Mouse (Mus musculus): ENCODE data around the gene Gm43191. TPM values are rescaled to one million over a fixed set of nuclear protein-coding genes. Genes with fewer than 3 reads are reported as not detected.
A peak's percentile ranks its signal among the peaks of the same experiment; 100 is the strongest.

Gene Gm43191
- polyA plus RNA-seq, 1 experiment from 2014 or later: not detected

GRCm38 (mm10) chr3:116618855-116619254, 62.2 kb downstream of the Gm43191 start:
- Histone ChIP-seq H3K27me3 (no peaks in the 10 kb centered on the region), H3K9me3 (no peaks in the 10 kb centered on the region), H3K4me2 (no peak overlapping the region), H3K9ac (replicated peaks) (no peak overlapping the region), H3K4me1 (replicated peaks) (no peaks in the 10 kb centered on the region), H3K27ac (no peak overlapping the region), H3K36me3 (peaks cover 78% of the 10 kb centered on the region), H3K4me3 (replicated peaks) (no peak overlapping the region)
- 90% methylated on average over 6 of the region's 6 CpGs for WGBS
- ATAC-seq (ENCODE audit: insufficient number of reproducible peaks, insufficient read depth, low FRiP score, low TSS enrichment, low read depth): no peak

- WGBS: 91% methylated on average over 8 of the region's 8 CpGs
- no peak overlapping the region for H3K9ac ChIP-seq (replicated peaks)
Measured at GRCm38 (mm10) chr3:116615318-116616068, 65.6 kb downstream of the Gm43191 start.

DNA sequence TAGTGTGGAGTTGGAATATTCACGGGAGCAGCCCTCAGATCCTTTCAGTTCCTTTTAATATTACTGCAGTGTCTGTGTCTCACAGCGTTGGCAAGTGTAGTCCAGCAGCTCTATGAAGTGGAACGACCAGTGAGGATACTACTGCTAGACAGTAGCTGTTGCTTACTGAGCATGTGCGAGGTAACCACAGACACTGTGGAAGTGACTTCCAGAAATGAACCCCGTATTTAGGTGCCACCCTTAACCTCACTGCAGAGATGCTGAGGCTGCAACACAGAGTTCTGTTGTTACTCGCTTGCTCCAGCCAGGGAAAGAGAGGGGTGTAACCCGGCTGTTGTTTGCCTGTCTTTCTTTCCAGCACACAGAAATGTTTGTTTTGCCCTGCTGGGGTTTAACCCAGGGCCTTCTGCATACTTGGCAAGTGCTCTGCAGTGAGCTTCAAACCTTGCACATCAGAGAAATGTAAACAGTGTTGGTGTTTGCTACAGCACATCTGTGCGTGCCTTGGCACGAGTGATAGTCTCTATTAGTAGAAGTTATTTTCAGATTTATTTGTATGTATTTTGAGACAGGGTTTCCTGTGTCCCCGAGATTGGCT, 66.7 kb downstream of the Gm43191 start, which contains the start of gene Trmt13:
Gene Trmt13 (minus strand): TSS at position 293 of the 598 bp plus-strand sequence.
- no peak within 1 kb of the TSS for H3K27ac ChIP-seq
- no peaks in the 10 kb centered on the region for H3K27me3 ChIP-seq
- no peak within 1 kb of the TSS for H3K4me2 ChIP-seq
- H3K4me1 ChIP-seq (replicated peaks): no peaks in the 10 kb centered on the region
- H3K9ac ChIP-seq (replicated peaks): no peak within 1 kb of the TSS
- H3K9me3 ChIP-seq: no peaks in the 10 kb centered on the region
- no peak for ATAC-seq (ENCODE audit: insufficient number of reproducible peaks, insufficient read depth, low FRiP score, low TSS enrichment, low read depth)
- 86% methylated on average over 10 of the region's 10 CpGs for WGBS
- H3K36me3 ChIP-seq: peaks cover 64% of the 10 kb centered on the region
- no peak within 1 kb of the TSS for H3K4me3 ChIP-seq (replicated peaks)

More at GRCm38 (mm10) chr3:116615318-116616068, 65.6 kb downstream of the Gm43191 start:
- Histone ChIP-seq H3K4me3 (replicated peaks) (no peak overlapping the region), H3K9me3 (no peaks in the 10 kb centered on the region), H3K36me3 (peaks cover 65% of the 10 kb centered on the region), H3K4me1 (replicated peaks) (no peaks in the 10 kb centered on the region), H3K27me3 (no peaks in the 10 kb centered on the region), H3K4me2 (no peak overlapping the region), H3K27ac (no peak overlapping the region)
- ATAC-seq (ENCODE audit: insufficient number of reproducible peaks, insufficient read depth, low FRiP score, low TSS enrichment, low read depth): no peak

DNA sequence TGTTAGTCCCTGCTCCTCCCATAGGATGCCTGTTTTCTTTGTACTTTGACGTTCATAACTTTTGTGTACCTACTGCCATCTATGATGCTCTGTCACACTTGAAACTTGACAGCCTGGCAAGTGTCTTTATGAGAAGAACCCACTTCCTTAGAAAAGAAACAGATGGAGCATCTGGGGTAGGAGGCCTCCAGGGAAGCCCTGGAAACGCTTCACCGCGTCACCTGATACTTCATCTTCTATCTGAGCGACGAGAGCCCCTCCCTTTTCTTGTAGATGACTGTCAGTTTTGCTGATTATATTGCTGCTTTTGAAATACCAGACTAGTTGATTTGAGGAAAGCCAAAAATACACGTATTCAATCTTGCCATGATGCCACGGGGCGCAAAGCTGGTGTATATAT, 76.5 kb downstream of the Gm43191 start:
- Histone ChIP-seq H3K27me3 (no peaks in the 10 kb centered on the region), H3K36me3 (peaks cover 38% of the 10 kb centered on the region), H3K4me1 (replicated peaks) (no peaks in the 10 kb centered on the region), H3K9ac (replicated peaks) (no peak overlapping the region), H3K4me2 (no peak overlapping the region), H3K4me3 (replicated peaks) (no peak overlapping the region), H3K27ac (no peak overlapping the region), H3K9me3 (no peaks in the 10 kb centered on the region)
- WGBS: 85% methylated on average over 9 of the region's 9 CpGs
- no peak for ATAC-seq (ENCODE audit: insufficient number of reproducible peaks, insufficient read depth, low FRiP score, low TSS enrichment, low read depth)

- no peak for ATAC-seq (ENCODE audit: insufficient number of reproducible peaks, insufficient read depth, low FRiP score, low TSS enrichment, low read depth)
- Histone ChIP-seq H3K4me1 (replicated peaks) (no peaks in the 10 kb centered on the region), H3K4me3 (replicated peaks) (no peak overlapping the region), H3K27ac (no peak overlapping the region), H3K4me2 (no peak overlapping the region), H3K9me3 (no peaks in the 10 kb centered on the region), H3K9ac (replicated peaks) (no peak overlapping the region), H3K27me3 (no peaks in the 10 kb centered on the region), H3K36me3 (peaks cover 14% of the 10 kb centered on the region)
- WGBS: 93% methylated on average over 5 of the region's 5 CpGs
Measured at GRCm38 (mm10) chr3:116601781-116602180, 79.3 kb downstream of the Gm43191 start.

- H3K27ac ChIP-seq: no peak overlapping the region
- no peak for ATAC-seq (ENCODE audit: insufficient number of reproducible peaks, insufficient read depth, low FRiP score, low TSS enrichment, low read depth)
- H3K9ac ChIP-seq (replicated peaks): no peak overlapping the region
- H3K36me3 ChIP-seq: peaks cover 10% of the 10 kb centered on the region; the same call in 1 of the 2 replicates
- no peak overlapping the region for H3K4me3 ChIP-seq (replicated peaks)
- no peaks in the 10 kb centered on the region for H3K9me3 ChIP-seq
- H3K4me2 ChIP-seq: no peak overlapping the region
- WGBS: 88% methylated on average over 5 of the region's 5 CpGs
- H3K4me1 ChIP-seq (replicated peaks): peaks cover 1% of the 10 kb centered on the region; the same call in 1 of the 2 replicates
- no peaks in the 10 kb centered on the region for H3K27me3 ChIP-seq
Measured at GRCm38 (mm10) chr3:116601005-116601404, 80.1 kb downstream of the Gm43191 start.

GRCm38 (mm10) chr3:116599705-116600104, 81.4 kb downstream of the Gm43191 start:
- H3K27ac ChIP-seq: no peak overlapping the region
- peaks cover 3% of the 10 kb centered on the region; the same call in 1 of the 2 replicates for H3K4me1 ChIP-seq (replicated peaks)
- 89% methylated on average over 2 of the region's 2 CpGs for WGBS
- no peak overlapping the region for H3K4me2 ChIP-seq
- H3K4me3 ChIP-seq (replicated peaks): no peak overlapping the region
- ATAC-seq (ENCODE audit: insufficient number of reproducible peaks, insufficient read depth, low FRiP score, low TSS enrichment, low read depth): no peak
- peaks cover 9% of the 10 kb centered on the region; the same call in 1 of the 2 replicates for H3K36me3 ChIP-seq
- H3K9ac ChIP-seq (replicated peaks): no peak overlapping the region
- H3K27me3 ChIP-seq: no peaks in the 10 kb centered on the region
- no peaks in the 10 kb centered on the region for H3K9me3 ChIP-seq

- WGBS: 9% methylated on average over 10 of the region's 10 CpGs
- Histone ChIP-seq H3K9ac (replicated peaks) (peak overlapping the region; percentile 77), H3K9me3 (no peaks in the 10 kb centered on the region), H3K4me3 (replicated peaks) (peak overlapping the region; percentile 76), H3K4me2 (peak overlapping the region; percentile 71), H3K4me1 (replicated peaks) (peaks cover 6% of the 10 kb centered on the region), H3K36me3 (peaks cover 13% of the 10 kb centered on the region), H3K27ac (no peak overlapping the region), H3K27me3 (no peaks in the 10 kb centered on the region)
- ATAC-seq (ENCODE audit: insufficient number of reproducible peaks, insufficient read depth, low FRiP score, low TSS enrichment, low read depth): no peak
Measured at GRCm38 (mm10) chr3:116595603-116595991, 85.5 kb downstream of the Gm43191 start.

- under 1% methylated on average over 65 of the region's 65 CpGs for WGBS
- Histone ChIP-seq H3K4me2 (peak within 1 kb of the TSS; percentile 71), H3K36me3 (peaks cover 19% of the 10 kb centered on the region), H3K4me1 (replicated peaks) (peaks cover 6% of the 10 kb centered on the region), H3K9me3 (no peaks in the 10 kb centered on the region), H3K27ac (peak within 1 kb of the TSS; percentile 69), H3K4me3 (replicated peaks) (peak within 1 kb of the TSS; percentile 76), H3K9ac (replicated peaks) (peak within 1 kb of the TSS; percentile 77), H3K27me3 (no peaks in the 10 kb centered on the region)
- peak; percentile 95 for ATAC-seq (ENCODE audit: insufficient number of reproducible peaks, insufficient read depth, low FRiP score, low TSS enrichment, low read depth)
Measured at GRCm38 (mm10) chr3:116594728-116595602, 86.1 kb downstream of the Gm43191 start, which contains the start of gene Sass6. Gene Sass6, plus strand, starts transcription at chr3:116594982.

DNA sequence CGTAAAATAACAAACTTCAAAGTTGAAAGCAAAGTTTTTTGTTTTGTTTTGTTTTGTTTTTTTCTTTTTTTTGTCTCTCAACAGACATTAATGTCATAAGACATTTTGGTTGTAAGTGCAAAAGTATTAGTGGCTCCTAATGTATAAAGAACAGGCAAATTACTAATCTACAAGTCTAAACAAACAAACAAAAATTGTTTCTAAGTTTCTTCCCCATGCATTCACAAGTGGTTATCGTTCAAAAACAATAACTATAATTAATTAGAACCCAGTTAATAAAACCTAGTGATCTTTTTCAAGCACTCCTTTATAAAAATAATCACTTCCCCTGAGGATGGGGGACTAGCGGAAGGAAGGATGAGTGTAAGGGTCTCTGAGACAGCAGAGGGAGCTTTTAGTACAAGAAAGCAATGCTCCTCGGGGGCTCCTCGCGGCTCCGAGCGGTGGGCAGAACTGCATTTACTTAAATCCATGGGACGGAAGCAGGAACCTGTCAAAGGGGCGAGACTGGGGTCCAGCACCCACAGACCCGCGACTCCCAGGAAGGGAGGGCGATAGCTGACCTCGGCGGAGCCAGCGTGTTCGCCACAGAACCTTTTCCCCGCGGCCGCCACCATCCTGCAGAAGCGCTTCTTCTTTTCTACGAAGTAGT, 86.9 kb downstream of the Gm43191 start:
- H3K9me3 ChIP-seq: no peaks in the 10 kb centered on the region
- no peaks in the 10 kb centered on the region for H3K27me3 ChIP-seq
- peak overlapping the region; percentile 77 for H3K9ac ChIP-seq (replicated peaks)
- H3K27ac ChIP-seq: peak overlapping the region; percentile 69
- H3K4me2 ChIP-seq: peak overlapping the region; percentile 51
- peak; percentile 77; the same call in 1 of the 2 replicates for ATAC-seq (ENCODE audit: insufficient number of reproducible peaks, insufficient read depth, low FRiP score, low TSS enrichment, low read depth)
- peak overlapping the region; percentile 76 for H3K4me3 ChIP-seq (replicated peaks)
- 3% methylated on average over 22 of the region's 22 CpGs for WGBS
- peaks cover 27% of the 10 kb centered on the region for H3K36me3 ChIP-seq
- peaks cover 6% of the 10 kb centered on the region for H3K4me1 ChIP-seq (replicated peaks)

Measured in limb, embryonic 12.5 days (tissue).